ENCODE assay signal across 9 mouse cellular contexts in the genomic region with DNA sequence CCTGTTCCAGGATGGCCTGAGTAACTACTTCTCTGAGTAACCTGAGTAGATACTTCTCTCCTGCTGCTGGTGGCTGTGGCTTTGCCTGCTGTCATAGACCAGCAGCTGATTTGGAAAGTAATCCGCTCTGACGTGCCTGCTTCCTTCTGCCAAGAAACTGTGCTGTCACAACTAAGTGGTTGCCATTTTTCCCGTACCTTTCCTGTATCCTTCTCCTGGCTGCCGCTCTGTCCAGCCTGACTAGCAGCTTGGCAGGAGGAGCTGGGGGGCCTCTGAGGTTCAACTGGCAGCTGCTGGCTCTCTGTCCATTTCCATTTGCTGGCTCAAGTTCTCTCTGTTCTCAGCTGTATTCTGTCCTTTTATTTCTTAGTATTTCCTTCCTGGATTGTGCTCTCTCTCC.
DNase-seq lines count a peak whose midpoint lies in the region; ATAC-seq lines count a peak whose summit lies in the region.
"Had no signal": no experiment of that assay in that cellular context is flagged by ENCODE, and none has a peak within 500 bp of the region (broad histone marks: within the 10 kb centered on the region; RNA-seq: fewer than 3 reads in every experiment).

No protein-coding gene starts in this region.

- WGBS in heart, embryonic 11.5 days (ENCODE audit: insufficient replicate concordance): 66% methylated on average over 4 of the region's 4 CpGs

- no peaks in the 10 kb centered on the region for H3K4me1 ChIP-seq in heart, embryonic 11.5 days (ENCODE audit: control insufficient read depth, insufficient read depth, low read length)
- H3K4me1 ChIP-seq: liver, embryonic 15.5 days had no signal

- ATAC-seq in heart, embryonic 11.5 days (replicated peaks; ENCODE audit: insufficient number of reproducible peaks, low FRiP score, low TSS enrichment): no peak
- no peak for ATAC-seq in megakaryocyte, adult 5-6 weeks (ENCODE audit: poor library complexity, severe bottlenecking)

- no peaks in the 10 kb centered on the region for H3K27me3 ChIP-seq in heart, embryonic 11.5 days (ENCODE audit: control insufficient read depth, insufficient read depth, low read length)
- H3K27me3 ChIP-seq: liver, embryonic 15.5 days had no signal

- H3K9me3 ChIP-seq in heart, embryonic 11.5 days (replicated peaks; ENCODE audit: control insufficient read depth, low read length): no peaks in the 10 kb centered on the region
- H3K9me3 ChIP-seq: liver, embryonic 15.5 days had no signal

- no peak overlapping the region for H3K4me3 ChIP-seq in heart, embryonic 11.5 days (ENCODE audit: low read depth, low read length)
- H3K4me3 ChIP-seq: liver, embryonic 15.5 days had no signal

- H3K36me3 ChIP-seq in heart, embryonic 11.5 days (ENCODE audit: control insufficient read depth, insufficient read depth, low read length): peaks cover 9% of the 10 kb centered on the region; the same call in 1 of the 2 replicates

- peak; percentile 88 to 91 for DNase-seq in heart, adult 18-20 months
- DNase-seq in urinary bladder, postnatal 14 days (ENCODE audit: low spot score): peak; percentile 19
- DNase-seq in urinary bladder, adult 2 months (ENCODE audit: low spot score): no peak
- peak; percentile 84 for DNase-seq in heart, adult 8-10 months (ENCODE audit: low spot score)
- DNase-seq in lung, adult 18-20 months: peak; percentile 41 to 58
- DNase-seq in embryo, embryonic 10.5 days (ENCODE audit: low spot score): no peak

- no peak overlapping the region for H3K27ac ChIP-seq in heart, embryonic 11.5 days (ENCODE audit: low read depth, low read length)
- H3K27ac ChIP-seq: liver, embryonic 15.5 days had no signal

- no peak overlapping the region for H3K9ac ChIP-seq in heart, embryonic 11.5 days (ENCODE audit: low read depth, low read length)
- H3K9ac ChIP-seq: liver, embryonic 15.5 days had no signal

- no peak overlapping the region for H3K4me2 ChIP-seq in heart, embryonic 11.5 days
- H3K4me2 ChIP-seq: liver, embryonic 15.5 days had no signal

Comparison
In these comparisons a context has a peak if more than half of its experiments do, and no peak if none do; other contexts are left out.
1. DNase-seq: peak in heart, adult 18-20 months (2 of 2), urinary bladder, postnatal 14 days (single experiment), heart, adult 8-10 months (single experiment) and lung, adult 18-20 months (2 of 2); none in urinary bladder, adult 2 months (single experiment) and embryo, embryonic 10.5 days (single experiment).